Mouse (Mus musculus) forebrain, embryonic 14.5 days (tissue): Measurements from ENCODE around the gene Olfr1311. TPM values are rescaled to one million over a fixed set of nuclear protein-coding genes. Genes with fewer than 3 reads are reported as not detected.
"Not testable (repeated sequence)": the region's sequence is repeated elsewhere in the genome, so short reads cannot be mapped to it uniquely, and the experiment has no call there.

Experiments
- ATAC-seq: fragments of 200-750 bp; cut with Nextera tagmentation; 2 replicates; pipeline ENCODE4 v1.8.0; 2017; ENCODE audit warnings: mild to moderate bottlenecking, moderate library complexity
- DNase-seq: peaks from one replicate; pipeline ENCODE4 v3.0.0-alpha.2; 2015; ENCODE audit warnings: low spot score
- H3K27ac ChIP-seq: fragments of 300-500 bp; sonication (generic); 2 replicates; pipeline ENCODE4 v1.5.1; 2014; ENCODE audit warnings: low read depth, mild to moderate bottlenecking, control low read depth, low read length, moderate library complexity
- H3K27me3 ChIP-seq: fragments of 300-500 bp; sonication (generic); replicated peaks from 2 replicates; pipeline ENCODE4 v1.6.1; 2014; ENCODE audit warnings: low read length, control low read depth, mixed read lengths; ENCODE audit not compliant: control insufficient read depth, insufficient read depth
- H3K36me3 ChIP-seq: fragments of 300-500 bp; sonication (generic); 2 replicates; pipeline ENCODE4 v1.6.1; 2014; ENCODE audit warnings: low read length, control low read depth; ENCODE audit not compliant: control insufficient read depth, insufficient read depth
- H3K4me1 ChIP-seq: fragments of 300-500 bp; sonication (generic); 2 replicates; pipeline ENCODE4 v1.6.1; 2014; ENCODE audit warnings: antibody characterized with exemption, low read length, control low read depth; ENCODE audit not compliant: control insufficient read depth, insufficient read depth
- H3K4me2 ChIP-seq: fragments of 300-500 bp; sonication (generic); 2 replicates; pipeline ENCODE4 v1.6.1; 2014; ENCODE audit warnings: mild to moderate bottlenecking, control low read depth, low read length
- H3K4me3 ChIP-seq: fragments of 300-500 bp; sonication (generic); 2 replicates; pipeline ENCODE4 v1.5.1; 2014; ENCODE audit warnings: low read depth, low read length, control low read depth
- H3K9ac ChIP-seq: fragments of 300-500 bp; sonication (generic); 2 replicates; pipeline ENCODE4 v1.6.1; 2014; ENCODE audit warnings: mild to moderate bottlenecking, low read length, control low read depth, moderate library complexity
- H3K9me3 ChIP-seq: fragments of 300-500 bp; sonication (generic); replicated peaks from 2 replicates; pipeline ENCODE4 v1.6.1; 2016; ENCODE audit warnings: low read length, control low read depth, mixed read lengths; ENCODE audit not compliant: control insufficient read depth
- WGBS: fragments of 180-500 bp; shearing (Covaris S2); extraction: QIAGEN DNeasy Blood & Tissue Kit; methylation state at CpG from one replicate; pipeline ENCODE4 v1.1.7; 2014; 5-methylcytosine and 5-hydroxymethylcytosine counted together
- polyA plus RNA-seq: library from polyadenylated mRNA; unstranded; fragments of >200 nt; fragmentation: Nextera tagmentation; extraction: Ambion mirVana; gene quantifications from 2 replicates; pipeline ENCODE4 v1.2.1, GENCODE M21; 2014

Olfr1311 gene
- not detected in 2 replicates for polyA plus RNA-seq

DNA sequence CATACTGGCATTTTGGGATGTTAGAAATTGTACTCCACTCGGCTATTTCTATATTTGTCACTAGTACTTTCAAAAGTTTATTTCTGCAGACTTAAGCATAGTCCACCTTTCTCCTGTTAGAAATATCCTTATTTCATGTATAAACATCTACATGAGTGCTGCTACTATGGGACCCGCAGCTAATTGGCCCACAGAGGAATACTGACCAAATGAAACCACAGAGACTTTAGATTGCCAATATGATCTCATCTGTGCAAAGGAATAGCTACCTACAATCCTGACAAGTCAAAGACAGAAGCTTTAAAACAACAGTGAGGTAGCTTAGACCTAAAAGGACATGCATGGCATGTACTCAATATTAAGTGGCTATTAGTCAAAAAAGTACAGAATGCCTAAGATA, at the start of gene Olfr1311:
Gene Olfr1311, minus strand, starts transcription at position 101 of the 400 bp plus-strand sequence.
- no peak for ATAC-seq
- Histone ChIP-seq H3K4me2 (no peak within 1 kb of the TSS), H3K9me3 (no peaks in the 10 kb centered on the region)

DNA sequence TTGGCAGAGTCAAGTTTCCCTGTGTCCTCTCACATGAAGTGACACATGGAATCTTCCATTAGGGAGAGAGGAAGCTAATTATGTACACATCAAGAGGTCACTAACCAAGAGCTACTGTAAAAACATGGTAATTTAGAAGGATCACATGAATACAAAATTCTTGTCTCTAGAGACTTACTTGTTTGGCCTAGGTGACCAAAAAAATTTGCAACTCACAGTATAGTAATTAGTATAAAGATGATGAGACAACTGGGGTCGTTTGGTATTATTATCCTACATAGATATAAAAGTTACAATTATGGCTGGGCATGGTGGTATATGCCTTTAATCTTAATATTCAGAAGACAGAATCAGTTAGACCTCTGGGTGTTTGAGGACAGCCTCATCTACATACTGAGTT, 25.9 kb upstream of the Olfr1311 start, which contains the start of gene Olfr1312:
Gene Olfr1312, minus strand, starts transcription at position 101 of the 400 bp plus-strand sequence.
- H3K4me1 ChIP-seq, result no peaks in the 10 kb centered on the region
- no peaks in the 10 kb centered on the region for H3K27me3 ChIP-seq
- ATAC-seq (no peak), DNase-seq (no peak)
- no peaks in the 10 kb centered on the region for H3K36me3 ChIP-seq
- no peak within 1 kb of the TSS for H3K4me3 ChIP-seq
- H3K27ac ChIP-seq, result no peak within 1 kb of the TSS
- H3K9ac ChIP-seq, result no peak within 1 kb of the TSS
- no peaks in the 10 kb centered on the region for H3K9me3 ChIP-seq
- no peak within 1 kb of the TSS for H3K4me2 ChIP-seq
- whole genome bisulfite sequencing, result 33% methylated on average over 1 of the region's 1 CpGs

More for the DNA sequence above, at the start of gene Olfr1311:
- Histone ChIP-seq H3K4me3 (no peak within 1 kb of the TSS), H3K27me3 (no peaks in the 10 kb centered on the region), H3K36me3 (no peaks in the 10 kb centered on the region), H3K9ac (no peak within 1 kb of the TSS), H3K27ac (no peak within 1 kb of the TSS), H3K4me1 (no peaks in the 10 kb centered on the region)
- WGBS, result 88% methylated on average over 2 of the region's 2 CpGs
- DNase-seq, result no peak

- 61% methylated on average over 6 of the region's 6 CpGs for WGBS
- H3K27ac ChIP-seq, ATAC-seq: not testable (repeated sequence)
Observed at GRCm38 (mm10) chr2:112026971-112027370, 2.8 kb upstream of the Olfr1311 start.

GRCm38 (mm10) chr2:112014900-112015299, 9.3 kb downstream of the Olfr1311 start:
- DNase-seq (no peak), ATAC-seq (no peak)
- Histone ChIP-seq H3K9ac (no peak overlapping the region), H3K9me3 (no peaks in the 10 kb centered on the region), H3K4me3 (no peak overlapping the region), H3K4me1 (no peaks in the 10 kb centered on the region), H3K27ac (no peak overlapping the region), H3K27me3 (no peaks in the 10 kb centered on the region), H3K36me3 (no peaks in the 10 kb centered on the region), H3K4me2 (no peak overlapping the region)
- 87% methylated on average over 3 of the region's 3 CpGs for WGBS

More at GRCm38 (mm10) chr2:112026971-112027370, 2.8 kb upstream of the Olfr1311 start:
- H3K4me2 ChIP-seq, H3K36me3 ChIP-seq, H3K4me1 ChIP-seq, H3K27me3 ChIP-seq, H3K4me3 ChIP-seq, DNase-seq, H3K9me3 ChIP-seq, H3K9ac ChIP-seq: not testable (repeated sequence)

DNA sequence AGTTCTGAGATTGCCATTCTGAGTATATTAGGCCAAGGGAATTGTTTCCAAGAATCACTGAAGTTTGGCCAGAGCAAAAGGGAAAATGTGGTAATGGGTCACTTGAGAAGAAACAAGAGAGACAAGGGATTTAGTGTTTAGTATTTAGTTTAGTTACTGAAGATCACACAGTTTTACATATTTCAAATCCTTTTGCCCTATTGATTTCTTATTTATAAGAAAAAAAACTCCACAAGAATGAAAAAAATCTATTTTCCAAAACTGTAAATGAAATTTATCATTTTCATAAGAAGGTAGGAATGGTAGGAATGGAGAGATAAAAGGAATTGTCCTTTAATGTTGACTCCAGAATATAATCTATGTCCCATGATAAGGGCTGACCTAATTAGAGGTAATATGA, 11.6 kb downstream of the Olfr1311 start, which contains the start of gene Olfr1310:
Gene Olfr1310, minus strand, starts transcription at position 101 of the 400 bp plus-strand sequence.
- H3K9me3 ChIP-seq, result no peaks in the 10 kb centered on the region

DNA sequence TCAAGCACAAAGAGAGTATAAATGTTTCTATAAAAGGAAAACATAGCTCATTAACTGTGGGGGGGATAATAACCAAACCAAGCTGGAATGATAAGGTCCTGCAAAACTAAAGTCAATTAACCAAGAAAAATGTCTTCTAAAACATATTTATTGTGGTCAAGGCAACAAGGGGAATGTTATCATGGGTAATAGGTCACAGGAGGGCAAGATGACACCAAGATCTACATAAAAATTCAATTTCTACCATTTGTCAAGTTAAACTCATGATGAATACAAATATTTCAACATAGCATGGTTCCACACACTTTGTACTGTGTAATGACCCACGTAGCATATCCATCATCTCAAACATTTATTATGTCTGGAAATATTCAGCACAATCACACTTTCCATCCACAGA, 34.0 kb downstream of the Olfr1311 start, which contains the start of gene Olfr1309:
Gene Olfr1309, minus strand, starts transcription at position 101 of the 400 bp plus-strand sequence.
- no peaks in the 10 kb centered on the region for H3K4me1 ChIP-seq
- no peak for DNase-seq
- H3K9me3 ChIP-seq, result no peaks in the 10 kb centered on the region
- H3K9ac ChIP-seq, result no peak within 1 kb of the TSS
- no peak within 1 kb of the TSS for H3K27ac ChIP-seq
- no peak within 1 kb of the TSS for H3K4me2 ChIP-seq
- ATAC-seq, result no peak
- 73% methylated on average over 1 of the region's 1 CpGs for WGBS
- no peak within 1 kb of the TSS for H3K4me3 ChIP-seq
- H3K27me3 ChIP-seq, result no peaks in the 10 kb centered on the region
- no peaks in the 10 kb centered on the region for H3K36me3 ChIP-seq

More for the DNA sequence above, 11.6 kb downstream of the Olfr1311 start, which contains the start of gene Olfr1310:
- Histone ChIP-seq H3K4me2 (no peak within 1 kb of the TSS), H3K9ac (no peak within 1 kb of the TSS), H3K27me3 (no peaks in the 10 kb centered on the region), H3K4me1 (no peaks in the 10 kb centered on the region), H3K27ac (no peak within 1 kb of the TSS), H3K4me3 (no peak within 1 kb of the TSS), H3K36me3 (no peaks in the 10 kb centered on the region)
- ATAC-seq, result no peak
- DNase-seq, result no peak

Other genes starting within 250 kb of the Olfr1311 start
- not detected in 2 replicates for gene Olfr1302, start 247.0 kb downstream of the Olfr1311 start, polyA plus RNA-seq
- gene Olfr1303, start 204.1 kb downstream of the Olfr1311 start, polyA plus RNA-seq, result not detected in 2 replicates
- gene Olfr1305, start 147.3 kb downstream of the Olfr1311 start, polyA plus RNA-seq, result not detected in 2 replicates
- not detected in 2 replicates for gene Olfr1306, start 108.1 kb downstream of the Olfr1311 start, polyA plus RNA-seq
- gene Olfr1307, start 75.0 kb downstream of the Olfr1311 start, polyA plus RNA-seq, result not detected in 2 replicates
- gene Olfr1308, start 59.5 kb downstream of the Olfr1311 start, polyA plus RNA-seq, result not detected in 2 replicates
- not detected in 2 replicates for gene Olfr1309, start 34.1 kb downstream of the Olfr1311 start, polyA plus RNA-seq
- not detected in 2 replicates for gene Olfr1310, start 11.7 kb downstream of the Olfr1311 start, polyA plus RNA-seq
- gene Olfr1312, start 25.8 kb upstream of the Olfr1311 start, polyA plus RNA-seq, result not detected in 2 replicates
- gene Olfr1313, start 53.4 kb upstream of the Olfr1311 start, polyA plus RNA-seq, result not detected in 2 replicates
- gene Olfr1314, start 72.4 kb upstream of the Olfr1311 start, polyA plus RNA-seq, result not detected in 2 replicates
- gene Olfr1315-ps1, start 91.0 kb upstream of the Olfr1311 start, polyA plus RNA-seq, result not detected in 2 replicates
- gene Olfr1316, start 110.6 kb upstream of the Olfr1311 start, polyA plus RNA-seq, result not detected in 2 replicates
- gene Olfr1317, start 115.9 kb upstream of the Olfr1311 start, polyA plus RNA-seq, result not detected in 2 replicates
- gene Olfr1318, start 129.8 kb upstream of the Olfr1311 start, polyA plus RNA-seq, result not detected in 2 replicates
- 8.1 and 13.0 TPM in 2 replicates for gene Lpcat4, start 215.1 kb upstream of the Olfr1311 start, polyA plus RNA-seq
- not detected in 2 replicates for gene Nutm1, start 234.9 kb upstream of the Olfr1311 start, polyA plus RNA-seq
- 170 and 190 TPM in 2 replicates for gene Nop10, start 237.5 kb upstream of the Olfr1311 start, polyA plus RNA-seq
- 15.0 and 16.5 TPM in 2 replicates for gene Slc12a6, start 241.4 kb upstream of the Olfr1311 start, polyA plus RNA-seq
- gene Gm21985, start 241.9 kb upstream of the Olfr1311 start, polyA plus RNA-seq, result not detected in 2 replicates